Mouse (Mus musculus) adipocyte (in vitro differentiated cells): ENCODE measurements around the gene Cops2.

Source experiments
- DNase-seq: peaks from one replicate; pipeline ENCODE4 v3.0.0-alpha.2; 2016; ENCODE audit warnings: low spot score

Gene Cops2

GRCm38 (mm10) chr2:125781978-125782718 lies 76.8 kb downstream of the Cops2 start:
- peak; percentile 48 for DNase-seq

- peak; percentile 56 for DNase-seq
Observed at GRCm38 (mm10) chr2:125781006-125781405, 77.9 kb downstream of the Cops2 start.
